Mouse (Mus musculus) midbrain, embryonic 16.5 days (tissue): Measurements from ENCODE around the gene Hoxc5. TPM values are rescaled to one million over a fixed set of nuclear protein-coding genes. Genes with fewer than 3 reads are reported as not detected.

Experiments used
- ATAC-seq: fragments of 200-750 bp; cut with Nextera tagmentation; 2 replicates; pipeline ENCODE4 v1.8.0; 2017; ENCODE audit warnings: moderate TSS enrichment
- H3K27ac ChIP-seq: fragments of 300-500 bp; sonication (generic); 2 replicates; pipeline ENCODE4 v1.5.1; 2014; ENCODE audit warnings: mild to moderate bottlenecking, low read length, mixed read lengths
- H3K27me3 ChIP-seq: fragments of 300-500 bp; sonication (generic); 2 replicates; pipeline ENCODE4 v1.6.1; 2014; ENCODE audit warnings: low read depth, low read length, mixed read lengths; ENCODE audit not compliant: control insufficient read depth, insufficient read depth
- H3K36me3 ChIP-seq: fragments of 300-500 bp; sonication (generic); 2 replicates; pipeline ENCODE4 v1.6.1; 2014; ENCODE audit warnings: mild to moderate bottlenecking, low read length, moderate library complexity, mixed read lengths; ENCODE audit not compliant: control insufficient read depth, insufficient read depth
- H3K4me1 ChIP-seq: fragments of 300-500 bp; sonication (generic); 2 replicates; pipeline ENCODE4 v1.6.1; 2014; ENCODE audit warnings: mild to moderate bottlenecking, low read length, mixed read lengths; ENCODE audit not compliant: control insufficient read depth, insufficient read depth
- H3K4me2 ChIP-seq: fragments of 300-500 bp; sonication (generic); 2 replicates; pipeline ENCODE4 v1.6.1; 2014; ENCODE audit warnings: mild to moderate bottlenecking, low read length, mixed read lengths
- H3K4me3 ChIP-seq: fragments of 300-500 bp; sonication (generic); 2 replicates; pipeline ENCODE4 v1.5.1; 2014; ENCODE audit warnings: low read depth, mild to moderate bottlenecking, low read length, moderate library complexity, mixed read lengths
- H3K9ac ChIP-seq: fragments of 300-500 bp; sonication (generic); 2 replicates; pipeline ENCODE4 v1.6.1; 2014; ENCODE audit warnings: low read depth, low read length, mixed read lengths
- H3K9me3 ChIP-seq: fragments of 300-500 bp; sonication (generic); replicated peaks from 2 replicates; pipeline ENCODE4 v1.6.1; 2014; ENCODE audit warnings: mild to moderate bottlenecking, low read length, mixed read lengths; ENCODE audit not compliant: control insufficient read depth, poor library complexity, severe bottlenecking
- WGBS: fragments of 180-500 bp; shearing (Covaris S2); extraction: QIAGEN DNeasy Blood & Tissue Kit; methylation state at CpG from one replicate; pipeline ENCODE4 v1.1.7; 2014; 5-methylcytosine and 5-hydroxymethylcytosine counted together
- polyA plus RNA-seq: library from polyadenylated mRNA; unstranded; fragments of >200 nt; fragmentation: Nextera tagmentation; extraction: Ambion mirVana; gene quantifications from 2 replicates; pipeline ENCODE4 v1.2.1, GENCODE M21; 2015

The Hoxc5 gene
- polyA plus RNA-seq, 1 experiment from 2014 or later: not detected

DNA sequence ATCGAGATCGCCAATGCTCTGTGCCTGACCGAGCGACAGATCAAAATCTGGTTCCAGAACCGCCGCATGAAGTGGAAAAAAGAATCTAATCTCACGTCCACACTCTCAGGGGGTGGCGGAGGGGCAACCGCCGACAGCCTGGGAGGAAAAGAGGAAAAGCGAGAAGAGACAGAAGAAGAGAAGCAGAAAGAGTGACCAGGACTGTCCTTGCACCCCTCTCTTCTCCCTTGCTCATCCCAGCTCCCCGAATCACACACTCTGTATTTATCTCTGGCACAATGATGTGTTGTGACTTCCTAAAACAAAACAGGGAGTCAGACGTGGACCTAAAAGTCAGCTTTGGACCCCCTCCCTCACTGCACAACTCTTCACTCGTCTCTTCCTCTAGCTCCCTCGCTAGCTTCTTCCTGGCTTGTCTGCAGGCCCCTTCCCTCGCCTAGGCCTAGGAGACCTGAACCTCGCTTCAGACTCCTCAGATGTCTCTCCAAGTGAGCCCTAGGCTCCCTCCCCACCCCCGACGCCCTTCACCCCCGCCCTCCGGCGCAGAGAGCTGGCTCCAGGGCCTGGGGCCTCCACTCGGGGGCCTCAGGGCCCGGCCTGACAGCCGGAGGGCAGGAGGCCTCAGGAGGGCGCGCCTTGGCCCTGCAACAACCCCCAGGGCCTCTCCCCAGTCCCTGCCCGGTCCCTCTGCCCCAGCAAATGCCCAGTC, 43.8 kb downstream of the Hoxc5 start:
- no peak overlapping the region for H3K4me3 ChIP-seq
- no peaks in the 10 kb centered on the region for H3K9me3 ChIP-seq
- peaks cover 93% of the 10 kb centered on the region for H3K27me3 ChIP-seq
- under 1% methylated on average over 28 of the region's 28 CpGs for WGBS
- H3K36me3 ChIP-seq: no peaks in the 10 kb centered on the region
- H3K9ac ChIP-seq: no peak overlapping the region
- H3K4me2 ChIP-seq: no peak overlapping the region
- peaks cover 5% of the 10 kb centered on the region; the same call in 1 of the 2 replicates for H3K4me1 ChIP-seq
- no peak for ATAC-seq
- no peak overlapping the region for H3K27ac ChIP-seq

DNA sequence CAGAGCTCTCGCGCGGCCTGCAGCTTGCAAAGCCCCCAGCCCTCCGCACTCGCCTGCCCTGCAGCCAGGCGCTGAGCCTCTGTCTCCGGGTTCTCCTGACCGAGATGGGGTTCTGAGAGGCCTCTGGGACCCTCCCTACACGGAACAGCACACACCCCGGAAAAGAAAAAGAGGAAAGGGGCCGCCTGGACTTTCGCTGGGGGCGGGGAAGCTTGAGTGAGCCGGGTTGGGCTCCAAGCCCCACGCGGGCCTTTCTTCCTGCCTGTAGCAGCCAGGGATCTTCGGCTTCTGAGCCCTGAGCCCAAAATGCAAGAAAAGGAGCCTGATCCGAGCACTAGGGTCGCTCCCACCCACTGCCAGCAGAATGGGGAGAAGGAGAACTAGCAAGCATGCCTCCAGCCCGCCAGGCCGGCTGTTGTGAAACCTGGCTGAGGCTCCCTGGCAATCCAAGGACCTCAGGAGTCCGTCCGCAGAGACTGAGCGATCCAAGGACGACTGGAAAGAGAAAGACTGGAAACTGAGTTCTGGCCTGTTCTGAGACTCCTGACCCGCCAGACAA, 44.8 kb downstream of the Hoxc5 start:
- H3K9ac ChIP-seq: no peak overlapping the region
- peaks cover 93% of the 10 kb centered on the region for H3K27me3 ChIP-seq
- ATAC-seq: no peak; the same call in 1 of the 2 replicates

DNA sequence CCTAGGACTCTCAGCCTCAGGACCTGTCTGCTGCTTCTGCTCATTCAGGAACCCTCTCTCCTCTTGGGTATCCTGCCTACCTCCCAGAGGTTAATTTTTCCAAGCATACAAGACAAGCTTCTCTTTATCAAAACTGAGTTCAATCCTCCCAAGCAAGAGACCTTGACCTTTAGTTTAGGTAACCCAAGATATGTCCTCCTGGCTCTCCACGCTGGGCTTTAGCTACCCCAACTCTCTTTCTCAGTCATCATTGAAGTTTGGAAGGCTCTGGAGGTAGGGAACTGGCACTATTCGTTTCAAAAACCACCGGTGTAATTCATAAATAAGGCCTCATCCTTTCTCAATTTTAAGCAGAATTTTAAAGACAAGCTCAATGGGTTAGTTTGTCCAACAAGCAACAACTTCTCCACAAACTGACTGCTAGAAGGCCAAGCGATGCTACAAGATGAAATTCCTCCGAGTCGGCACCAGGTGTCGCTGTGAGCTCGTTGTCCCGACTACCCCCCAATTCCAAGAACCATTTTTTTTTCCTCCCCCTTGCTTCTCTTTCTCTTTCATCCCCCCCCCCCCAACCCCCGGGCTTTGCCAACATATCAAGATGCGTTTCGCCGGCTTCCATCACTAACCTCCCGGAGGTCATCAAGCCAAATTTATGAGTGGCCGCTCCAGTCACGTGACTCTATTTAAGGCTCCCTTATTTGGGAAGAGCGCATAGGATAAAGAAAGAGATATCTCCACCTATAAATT, 46.2 kb downstream of the Hoxc5 start:
- H3K27ac ChIP-seq: no peak overlapping the region
- H3K4me3 ChIP-seq: no peak overlapping the region; the same call in 1 of the 2 replicates
- H3K4me1 ChIP-seq: peaks cover 5% of the 10 kb centered on the region; the same call in 1 of the 2 replicates
- 2% methylated on average over 17 of the region's 17 CpGs for WGBS
- no peaks in the 10 kb centered on the region for H3K36me3 ChIP-seq
- peak overlapping the region; percentile 27; the same call in 1 of the 2 replicates for H3K4me2 ChIP-seq
- H3K9ac ChIP-seq: no peak overlapping the region
- ATAC-seq: no peak
- peaks cover 93% of the 10 kb centered on the region for H3K27me3 ChIP-seq
- H3K9me3 ChIP-seq: no peaks in the 10 kb centered on the region

More for the DNA sequence above, 44.8 kb downstream of the Hoxc5 start:
- peaks cover 5% of the 10 kb centered on the region; the same call in 1 of the 2 replicates for H3K4me1 ChIP-seq
- WGBS: 3% methylated on average over 26 of the region's 26 CpGs
- no peaks in the 10 kb centered on the region for H3K9me3 ChIP-seq
- H3K4me2 ChIP-seq: no peak overlapping the region
- no peak overlapping the region for H3K27ac ChIP-seq
- H3K36me3 ChIP-seq: no peaks in the 10 kb centered on the region
- no peak overlapping the region for H3K4me3 ChIP-seq

DNA sequence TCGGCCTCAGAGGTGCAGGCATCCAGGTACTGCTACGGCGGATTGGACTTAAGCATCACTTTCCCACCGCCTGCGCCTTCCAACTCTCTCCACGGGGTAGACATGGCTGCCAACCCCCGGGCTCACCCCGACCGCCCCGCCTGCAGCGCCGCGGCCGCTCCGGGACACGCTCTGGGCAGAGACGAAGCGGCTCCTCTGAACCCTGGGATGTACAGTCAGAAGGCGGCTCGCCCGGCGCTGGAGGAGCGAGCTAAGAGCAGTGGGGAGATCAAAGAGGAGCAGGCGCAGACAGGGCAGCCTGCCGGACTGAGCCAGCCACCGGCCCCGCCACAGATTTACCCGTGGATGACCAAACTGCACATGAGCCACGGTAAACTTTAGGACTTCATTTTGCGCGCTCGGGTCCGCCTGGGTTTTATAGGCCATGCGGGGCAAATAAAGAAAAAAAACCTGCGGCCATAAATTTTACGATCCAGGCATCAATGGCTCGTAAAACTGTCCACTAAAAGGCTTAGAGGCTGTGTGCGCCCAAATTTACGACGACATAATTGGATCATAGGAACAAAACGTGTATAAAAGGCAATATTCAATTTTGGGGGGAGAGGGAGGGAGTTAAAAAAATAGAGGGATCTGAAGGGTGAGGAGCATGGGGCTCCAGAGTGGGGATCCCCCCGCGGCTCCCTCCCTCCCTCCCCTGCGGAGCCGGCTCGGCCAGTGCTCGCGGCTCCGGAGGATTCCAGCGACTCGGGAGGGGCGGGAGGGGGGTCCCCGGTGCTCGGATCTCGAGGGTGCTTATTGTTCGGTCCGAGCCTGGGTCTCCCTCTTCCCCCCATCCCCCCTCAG, 47.1 kb downstream of the Hoxc5 start:
- peaks cover 93% of the 10 kb centered on the region for H3K27me3 ChIP-seq
- H3K4me2 ChIP-seq: peak overlapping the region; percentile 27
- peak; percentile 39; the same call in 1 of the 2 replicates for ATAC-seq
- 1% methylated on average over 45 of the region's 57 CpGs for WGBS
- H3K36me3 ChIP-seq: no peaks in the 10 kb centered on the region
- H3K4me1 ChIP-seq: peaks cover 5% of the 10 kb centered on the region; the same call in 1 of the 2 replicates
- H3K9ac ChIP-seq: no peak overlapping the region
- H3K4me3 ChIP-seq: peak overlapping the region; percentile 6; the same call in 1 of the 2 replicates
- no peak overlapping the region for H3K27ac ChIP-seq
- H3K9me3 ChIP-seq: no peaks in the 10 kb centered on the region

DNA sequence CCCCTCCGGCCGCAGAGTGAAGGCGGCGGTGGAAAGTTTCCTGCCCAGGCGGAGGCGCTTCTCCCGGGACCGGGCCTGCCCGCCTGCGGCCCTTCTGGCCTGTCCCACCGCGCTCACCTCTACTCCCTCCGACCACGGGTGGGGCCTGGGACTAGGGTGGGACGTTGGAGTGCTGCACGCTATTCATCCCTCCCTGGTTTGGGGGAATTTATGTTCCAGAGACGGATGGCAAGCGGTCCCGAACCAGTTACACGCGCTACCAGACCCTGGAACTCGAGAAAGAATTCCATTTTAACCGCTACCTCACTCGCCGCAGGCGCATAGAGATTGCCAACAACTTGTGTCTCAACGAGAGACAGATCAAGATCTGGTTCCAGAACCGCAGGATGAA, 47.8 kb downstream of the Hoxc5 start:
- H3K4me3 ChIP-seq: no peak overlapping the region
- no peaks in the 10 kb centered on the region for H3K36me3 ChIP-seq
- peaks cover 5% of the 10 kb centered on the region; the same call in 1 of the 2 replicates for H3K4me1 ChIP-seq
- peaks cover 93% of the 10 kb centered on the region for H3K27me3 ChIP-seq
- no peaks in the 10 kb centered on the region for H3K9me3 ChIP-seq
- no peak overlapping the region for H3K27ac ChIP-seq
- under 1% methylated on average over 23 of the region's 28 CpGs for WGBS
- no peak overlapping the region for H3K9ac ChIP-seq
- ATAC-seq: no peak
- H3K4me2 ChIP-seq: no peak overlapping the region

DNA sequence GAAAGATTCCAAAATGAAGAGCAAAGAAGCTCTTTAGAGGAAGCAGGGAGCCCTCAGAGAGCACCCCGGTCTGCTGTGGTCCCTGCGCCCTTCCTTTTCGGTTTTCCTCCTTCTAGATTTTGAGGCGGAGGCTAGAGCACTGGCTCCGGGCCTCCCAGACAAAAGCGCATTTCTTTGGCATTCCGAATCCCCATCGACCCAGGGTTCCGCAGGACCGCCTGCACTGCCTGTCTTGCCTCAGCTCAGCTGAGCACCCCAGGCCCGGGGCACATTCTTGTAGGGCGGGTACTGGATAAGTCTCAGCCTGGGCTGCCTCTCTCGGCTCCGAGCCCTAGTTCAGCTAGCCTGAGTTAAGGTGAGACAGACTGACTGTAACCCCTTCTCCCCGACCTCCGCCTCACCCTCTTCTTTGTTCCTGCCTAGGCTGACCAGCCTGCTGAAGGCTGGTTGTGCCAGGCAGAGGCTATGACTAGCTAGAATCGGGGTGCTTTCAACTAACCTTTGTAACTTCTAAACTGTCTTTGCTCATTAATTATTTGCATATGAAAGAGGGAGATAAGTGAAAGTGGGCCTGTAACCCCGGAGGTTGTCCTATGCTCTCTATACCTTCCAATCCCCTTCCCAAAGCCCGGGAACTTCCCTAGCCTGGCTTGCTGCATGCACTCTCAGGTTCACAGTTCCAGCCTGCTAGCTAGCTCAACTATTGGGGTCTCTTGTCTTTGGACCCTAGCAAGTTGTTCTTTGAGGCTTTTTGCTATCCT, 48.3 kb downstream of the Hoxc5 start:
- no peak overlapping the region for H3K9ac ChIP-seq
- peaks cover 93% of the 10 kb centered on the region for H3K27me3 ChIP-seq
- H3K27ac ChIP-seq: no peak overlapping the region
- no peaks in the 10 kb centered on the region for H3K9me3 ChIP-seq
- H3K4me1 ChIP-seq: peaks cover 5% of the 10 kb centered on the region; the same call in 1 of the 2 replicates
- under 1% methylated on average over 18 of the region's 19 CpGs for WGBS
- no peak for ATAC-seq
- H3K36me3 ChIP-seq: no peaks in the 10 kb centered on the region
- H3K4me3 ChIP-seq: no peak overlapping the region
- no peak overlapping the region for H3K4me2 ChIP-seq

DNA sequence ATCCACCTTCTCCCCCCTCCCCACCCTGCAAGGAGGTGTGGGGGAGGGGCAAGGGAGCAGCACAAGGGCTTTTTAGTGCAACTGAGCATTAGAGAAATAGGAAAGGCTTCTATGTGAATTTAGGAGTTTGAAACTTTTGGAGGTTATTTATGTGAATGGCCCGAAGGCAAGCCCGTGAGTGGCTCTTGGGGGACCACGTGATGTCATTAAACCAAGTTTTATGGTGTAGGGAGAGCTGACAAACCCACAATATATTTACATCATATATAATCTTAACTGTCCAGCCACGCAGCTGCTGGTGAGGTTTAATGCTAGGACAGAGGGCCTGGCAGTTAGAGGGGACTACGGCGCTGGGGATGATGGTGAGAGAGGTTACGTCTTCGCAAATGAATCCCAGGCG, 51.4 kb downstream of the Hoxc5 start, which contains the start of gene Hoxc4:
Gene Hoxc4 (plus strand): TSS at position 299 of the 400 bp plus-strand sequence.
- H3K4me3 ChIP-seq: no peak within 1 kb of the TSS
- H3K27me3 ChIP-seq: peaks cover 93% of the 10 kb centered on the region
- no peaks in the 10 kb centered on the region for H3K36me3 ChIP-seq
- H3K4me2 ChIP-seq: no peak within 1 kb of the TSS
- H3K4me1 ChIP-seq: peaks cover 5% of the 10 kb centered on the region; the same call in 1 of the 2 replicates
- H3K9ac ChIP-seq: no peak within 1 kb of the TSS
- WGBS: 5% methylated on average over 9 of the region's 9 CpGs
- no peaks in the 10 kb centered on the region for H3K9me3 ChIP-seq
- ATAC-seq: no peak
- no peak within 1 kb of the TSS for H3K27ac ChIP-seq

DNA sequence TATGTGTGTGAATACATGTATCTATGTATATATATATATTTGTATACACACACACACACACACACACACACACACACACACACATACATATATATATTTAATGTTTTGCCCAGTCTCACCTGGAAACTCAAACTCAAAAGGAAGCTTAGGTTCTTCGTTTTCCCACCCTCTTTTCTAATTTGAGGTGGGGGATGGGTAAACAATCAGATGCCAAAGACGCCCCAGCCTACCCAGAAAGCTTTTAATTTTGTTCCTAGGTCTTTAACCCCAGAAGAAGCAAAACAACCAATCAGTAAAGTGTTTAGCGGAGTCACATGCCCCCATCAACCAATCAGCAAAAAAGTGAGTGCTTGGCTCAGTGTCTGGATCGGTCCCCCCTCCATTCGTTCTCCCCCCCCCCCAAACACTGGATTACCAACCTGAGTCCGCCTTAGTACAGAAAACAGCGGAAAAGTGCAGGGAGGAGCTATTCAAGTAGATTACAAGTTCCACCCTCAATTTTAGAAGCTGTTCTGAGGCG, 53.7 kb downstream of the Hoxc5 start:
- Histone ChIP-seq H3K9ac (no peak overlapping the region), H3K4me2 (no peak overlapping the region), H3K36me3 (no peaks in the 10 kb centered on the region), H3K9me3 (no peaks in the 10 kb centered on the region), H3K4me3 (no peak overlapping the region), H3K4me1 (no peaks in the 10 kb centered on the region), H3K27me3 (peaks cover 94% of the 10 kb centered on the region), H3K27ac (no peak overlapping the region)
- no peak for ATAC-seq
- WGBS: 0% methylated on average over 8 of the region's 8 CpGs
